Mouse (Mus musculus) olfactory bulb, adult 2 months (tissue): ENCODE data around the gene Troap. TPM values are rescaled to one million over a fixed set of nuclear protein-coding genes. Genes with fewer than 3 reads are reported as not detected.
A peak's percentile ranks its signal among the peaks of the same experiment; 100 is the strongest.
"Not testable (repeated sequence)": the region's sequence is repeated elsewhere in the genome, so short reads cannot be mapped to it uniquely, and the experiment has no call there.

Experiments used
- H3K27ac ChIP-seq: fragments of 200-500 bp; 2 replicates; pipeline ENCODE4 v1.5.1; 2012; ENCODE audit warnings: low read depth, low read length; ENCODE audit not compliant: insufficient read depth
- H3K4me1 ChIP-seq: fragments of 200-500 bp; 2 replicates; pipeline ENCODE4 v1.6.1; 2012; ENCODE audit warnings: low read length; ENCODE audit not compliant: control insufficient read depth, insufficient read depth
- H3K4me3 ChIP-seq: fragments of 200-500 bp; 2 replicates; pipeline ENCODE4 v1.5.1; 2012; ENCODE audit warnings: mild to moderate bottlenecking, low read depth, low read length, moderate library complexity; ENCODE audit not compliant: insufficient read depth
- CTCF ChIP-seq: fragments of 200-500 bp; IDR thresholded peaks from 2 replicates; pipeline ENCODE4 v1.5.1; 2012; ENCODE audit warnings: low read depth, mild to moderate bottlenecking, low read length, moderate library complexity; ENCODE audit not compliant: insufficient read depth
- POLR2A ChIP-seq: fragments of 200-500 bp; IDR thresholded peaks from 2 replicates; pipeline ENCODE4 v1.6.1; 2012; ENCODE audit warnings: mild to moderate bottlenecking, low read depth, low read length, moderate library complexity; ENCODE audit not compliant: insufficient read depth
- WGBS: fragments of 180-500 bp; shearing (Covaris S2); methylation state at CpG from one replicate; pipeline ENCODE4 v1.1.7; 2018; 5-methylcytosine and 5-hydroxymethylcytosine counted together
- polyA plus RNA-seq: library from polyadenylated mRNA; stranded (reverse); fragments of >200 nt; gene quantifications from 2 replicates; pipeline ENCODE4 v1.2.4, GENCODE M21; 2012; ENCODE audit warnings: low replicate concordance; ENCODE audit not compliant: missing spikeins, insufficient read depth, insufficient read length

The Troap gene
- polyA plus RNA-seq, 1 experiment = not detected

DNA sequence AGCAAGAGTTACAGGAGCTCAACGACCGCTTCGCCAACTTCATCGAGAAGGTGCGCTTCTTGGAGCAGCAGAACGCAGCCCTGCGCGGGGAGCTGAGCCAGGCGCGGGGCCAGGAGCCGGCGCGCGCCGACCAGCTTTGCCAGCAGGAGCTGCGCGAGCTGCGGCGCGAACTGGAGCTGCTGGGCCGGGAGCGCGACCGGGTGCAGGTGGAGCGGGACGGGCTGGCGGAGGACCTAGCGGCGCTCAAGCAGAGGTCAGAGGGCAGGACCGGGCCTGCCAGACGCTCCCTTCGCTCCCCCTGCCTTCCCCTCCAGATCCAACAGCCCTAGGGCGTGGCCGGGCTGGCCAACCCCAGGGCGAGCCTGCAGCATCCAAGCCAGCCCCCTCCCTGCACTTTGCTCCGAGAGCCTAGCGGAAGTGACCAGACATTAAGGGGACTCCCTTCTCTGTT, 18.8 kb upstream of the Troap start:
- Histone ChIP-seq H3K4me3 (peak overlapping the region; percentile 8), H3K4me1 (peaks cover 22% of the 10 kb centered on the region), H3K27ac (no peak overlapping the region)
- WGBS = under 1% methylated on average over 37 of the region's 37 CpGs
- TF ChIP-seq POLR2A (no peak), CTCF (no peak)

DNA sequence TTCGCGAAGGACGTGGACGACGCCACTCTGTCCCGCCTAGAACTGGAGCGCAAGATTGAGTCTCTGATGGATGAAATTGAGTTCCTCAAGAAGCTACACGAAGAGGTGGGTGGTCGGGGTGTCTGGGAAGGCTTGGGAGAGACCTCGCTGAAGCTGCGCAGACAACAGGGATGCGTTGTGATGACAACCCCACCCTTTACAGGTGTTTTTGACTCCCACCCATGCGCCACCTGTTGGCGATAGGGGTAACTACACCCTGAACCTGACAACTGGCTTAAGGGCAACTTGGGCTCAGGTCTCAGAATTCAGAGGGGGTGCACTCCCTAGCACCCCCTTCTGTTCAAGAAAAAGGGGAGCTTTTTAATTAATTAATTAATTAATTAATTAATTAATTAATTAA, 18.0 kb upstream of the Troap start:
- TF ChIP-seq POLR2A (no peak), CTCF (peak; percentile 84; the same call in 1 of the 2 replicates)

DNA sequence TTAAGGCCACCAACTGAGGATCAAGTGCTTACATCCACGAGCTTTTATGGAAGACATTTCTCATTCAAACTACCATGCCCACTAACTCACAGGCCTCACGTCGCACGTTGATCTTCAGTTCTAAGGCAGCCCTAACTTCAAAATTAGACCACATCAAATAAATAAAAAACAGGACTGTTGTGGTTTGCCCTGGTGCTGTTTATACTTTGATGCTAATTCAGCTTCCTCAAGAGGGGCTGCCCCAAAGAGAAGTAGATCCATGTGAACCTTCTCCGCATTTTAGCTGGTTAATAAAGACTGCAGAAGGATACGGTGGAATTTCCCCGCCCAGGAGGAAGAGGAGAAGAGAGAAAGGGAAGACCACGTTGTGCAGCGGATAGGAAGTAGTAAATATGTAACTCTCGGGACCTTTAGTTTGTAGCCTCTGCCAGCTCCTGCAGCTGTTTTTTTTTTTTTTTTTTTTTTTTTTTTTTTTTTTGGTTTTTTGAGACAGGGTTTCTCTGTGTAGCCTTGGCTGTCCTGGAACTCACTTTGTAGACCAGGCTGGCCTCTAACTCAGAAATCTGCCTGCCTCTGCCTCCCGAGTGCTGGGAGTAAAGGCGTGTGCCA, 8.7 kb upstream of the Troap start:
- TF ChIP-seq CTCF (no peak), POLR2A (no peak)
- Histone ChIP-seq H3K4me3 (no peak overlapping the region), H3K4me1 (no peaks in the 10 kb centered on the region), H3K27ac (no peak overlapping the region)
- WGBS = 81% methylated on average over 12 of the region's 12 CpGs

More for the DNA sequence above, 18.0 kb upstream of the Troap start:
- Histone ChIP-seq H3K27ac (no peak overlapping the region), H3K4me1 (peaks cover 21% of the 10 kb centered on the region), H3K4me3 (no peak overlapping the region)
- WGBS = 7% methylated on average over 14 of the region's 14 CpGs

DNA sequence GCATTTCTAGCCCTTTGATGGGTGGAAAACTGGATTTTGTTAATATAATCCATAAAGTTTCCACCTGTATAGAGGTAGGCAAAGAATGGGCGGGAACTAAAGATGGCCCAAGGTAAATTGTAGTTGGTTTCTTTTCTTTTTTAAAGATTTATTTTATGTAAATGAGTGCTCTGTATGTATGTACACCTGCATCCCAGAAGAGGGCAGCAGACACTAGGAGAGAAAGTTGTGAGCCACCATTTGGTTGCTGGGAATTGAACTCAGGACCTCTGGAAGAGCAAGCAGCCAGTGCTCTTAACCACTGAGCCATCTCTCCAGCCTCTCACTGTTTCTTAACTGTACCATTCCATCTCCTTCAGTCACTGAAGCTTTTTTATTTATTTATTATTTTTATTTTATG, 2.4 kb upstream of the Troap start:
- TF ChIP-seq POLR2A (no peak), CTCF (no peak)
- no peak overlapping the region for H3K4me3 ChIP-seq
- H3K27ac ChIP-seq = no peak overlapping the region
- 88% methylated on average over 1 of the region's 1 CpGs for WGBS
- H3K4me1 ChIP-seq = peaks cover 4% of the 10 kb centered on the region; the same call in 1 of the 2 replicates

DNA sequence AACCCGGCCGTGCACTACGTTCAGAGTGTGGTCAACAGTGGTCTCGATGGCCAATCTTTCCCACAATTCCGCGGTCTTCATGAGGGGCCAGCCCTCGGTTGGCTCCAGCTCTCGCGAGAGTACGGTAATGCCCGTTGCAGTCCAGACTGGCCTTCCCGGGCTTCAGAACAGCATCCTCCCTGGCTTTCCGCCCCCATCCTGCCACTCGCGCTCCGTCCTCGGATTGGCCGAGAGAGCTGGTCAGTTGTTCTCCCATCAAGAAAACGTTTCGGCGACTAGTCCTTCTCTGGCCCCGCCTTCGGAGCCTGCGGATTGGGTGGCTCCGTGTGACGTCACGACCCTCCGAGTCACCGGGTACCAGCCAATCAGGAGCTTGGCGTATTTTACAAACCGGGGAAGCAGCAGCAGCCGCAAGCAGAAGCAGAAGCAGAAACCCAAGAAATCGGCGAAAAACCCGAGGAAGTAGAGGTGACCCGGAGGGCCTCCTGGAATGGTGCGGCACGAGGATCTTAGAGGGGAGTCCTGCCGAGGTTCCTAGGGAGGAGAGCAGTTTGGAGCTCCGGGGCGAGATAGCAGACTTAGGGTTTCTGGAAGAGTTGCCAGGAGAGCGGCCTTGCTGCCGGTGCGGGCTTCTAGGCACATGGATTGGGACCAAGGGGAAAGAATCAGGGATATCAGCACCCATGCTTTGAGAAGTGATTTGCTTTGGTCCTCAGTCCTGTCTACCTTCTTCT, 392 bp downstream of the Troap start:
- Histone ChIP-seq H3K4me3 (peak overlapping the region; percentile 71), H3K27ac (peak overlapping the region; percentile 95)
- WGBS = under 1% methylated on average over 44 of the region's 44 CpGs

DNA sequence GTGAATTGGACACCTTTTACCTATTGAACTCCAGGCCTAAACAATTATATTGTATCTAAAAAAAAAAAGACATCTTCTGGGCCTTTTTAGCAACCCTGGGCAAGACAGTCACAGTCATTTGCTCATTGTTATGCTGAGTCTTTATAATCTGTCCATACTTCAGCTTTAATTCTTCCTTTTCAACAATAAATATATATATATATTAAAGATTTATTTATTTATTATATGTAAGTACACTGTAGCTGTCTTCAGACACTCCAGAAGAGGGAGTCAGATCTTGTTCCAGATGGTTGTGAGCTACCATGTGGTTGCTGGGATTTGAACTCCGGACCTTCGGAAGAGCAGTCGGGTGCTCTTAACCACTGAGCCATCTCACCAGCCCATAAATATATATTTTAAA, 1.6 kb downstream of the Troap start:
- H3K27ac ChIP-seq, H3K4me3 ChIP-seq, H3K4me1 ChIP-seq: not testable (repeated sequence)
- 97% methylated on average over 3 of the region's 3 CpGs for WGBS

More for the DNA sequence above, 392 bp downstream of the Troap start:
- peaks cover 4% of the 10 kb centered on the region; the same call in 1 of the 2 replicates for H3K4me1 ChIP-seq
- TF ChIP-seq POLR2A = peak; percentile 41; the same call in 1 of the 2 replicates
- no peak for TF ChIP-seq CTCF

DNA sequence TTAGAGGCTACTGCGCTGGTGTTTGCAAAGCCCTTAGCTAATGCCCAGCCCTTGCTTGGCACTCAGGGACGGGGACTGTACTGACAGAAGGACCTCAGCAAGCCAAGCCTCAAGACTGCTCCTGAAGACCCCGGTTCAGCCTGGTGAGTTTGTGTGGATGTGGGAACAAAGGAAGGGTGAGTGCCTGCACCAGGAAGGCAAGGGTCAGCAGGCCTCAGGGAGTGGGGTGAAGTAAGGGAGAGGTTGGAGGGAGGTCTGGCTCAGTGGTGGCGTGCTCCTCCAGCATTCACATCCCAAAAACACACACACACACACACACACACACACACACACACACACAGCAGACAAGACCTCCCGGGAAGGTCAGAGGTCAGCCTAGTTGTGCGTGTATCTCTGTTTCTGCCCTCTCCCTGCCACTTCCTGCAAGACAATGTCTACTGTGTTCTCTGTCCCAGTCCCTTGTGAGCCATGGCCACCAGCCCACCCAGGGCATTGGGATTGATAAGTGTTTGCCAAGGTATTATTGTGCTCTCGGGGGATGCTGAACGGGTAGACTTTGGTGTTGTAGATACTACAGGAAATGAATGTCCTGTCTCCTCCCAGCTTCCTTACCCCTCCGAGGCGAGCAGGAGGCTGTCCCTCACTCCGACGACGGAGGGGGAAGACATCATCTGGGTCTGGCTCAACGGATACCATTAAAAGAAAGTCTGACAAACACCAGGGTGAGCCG, 4.0 kb downstream of the Troap start:
- WGBS = 82% methylated on average over 15 of the region's 15 CpGs
- no peak overlapping the region for H3K4me3 ChIP-seq
- H3K27ac ChIP-seq = no peak overlapping the region
- no peak for TF ChIP-seq CTCF
- no peak for TF ChIP-seq POLR2A
- peaks cover 4% of the 10 kb centered on the region; the same call in 1 of the 2 replicates for H3K4me1 ChIP-seq

DNA sequence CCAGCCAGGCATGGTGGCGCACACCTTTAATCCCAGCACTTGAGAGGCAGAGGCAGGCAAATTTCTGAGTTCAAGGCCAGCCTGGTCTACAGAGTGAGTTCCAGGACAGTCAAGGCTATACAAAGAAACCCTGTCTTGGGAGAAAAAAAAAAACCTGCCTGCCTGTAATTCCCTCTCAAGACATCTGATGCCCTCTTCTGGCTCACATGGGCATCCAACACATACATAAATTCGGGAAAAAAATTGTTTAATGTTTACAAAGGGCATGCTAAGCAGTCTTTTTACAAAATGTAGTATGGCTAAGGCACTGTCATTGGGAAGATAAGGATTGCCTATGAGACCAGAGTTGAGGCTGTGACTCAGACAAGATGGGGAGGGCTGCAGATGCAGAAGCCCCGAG, 5.4 kb downstream of the Troap start:
- TF ChIP-seq CTCF (no peak), POLR2A (no peak)
- H3K4me1 ChIP-seq = no peaks in the 10 kb centered on the region
- H3K27ac ChIP-seq = no peak overlapping the region
- no peak overlapping the region for H3K4me3 ChIP-seq
- 57% methylated on average over 3 of the region's 3 CpGs for WGBS

DNA sequence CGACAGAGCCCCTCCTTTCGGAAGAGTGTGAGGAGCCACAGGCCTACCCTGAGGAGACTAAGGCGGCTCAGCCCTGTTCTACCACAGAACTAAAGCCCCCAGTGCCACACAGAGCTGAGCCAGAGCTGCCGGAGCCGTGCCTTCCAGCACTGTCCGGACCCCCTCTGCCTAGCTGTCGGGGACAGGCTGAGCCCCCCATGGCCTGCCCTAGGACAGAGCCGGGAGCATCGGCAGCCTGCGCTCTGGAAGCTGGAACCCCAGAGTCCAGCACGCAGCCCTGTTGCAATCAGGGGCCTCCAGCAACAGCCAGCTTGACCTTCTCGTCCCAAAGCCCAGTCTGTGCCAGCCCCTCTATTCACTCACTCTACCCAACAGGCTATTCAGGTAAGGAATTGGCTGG, 7.9 kb downstream of the Troap start:
- no peak overlapping the region for H3K27ac ChIP-seq
- TF ChIP-seq POLR2A (no peak), CTCF (no peak)
- WGBS = 96% methylated on average over 12 of the region's 12 CpGs
- H3K4me1 ChIP-seq = no peaks in the 10 kb centered on the region
- no peak overlapping the region for H3K4me3 ChIP-seq
